Mouse (Mus musculus) brain, adult 2 months (tissue): ENCODE measurements at regions not wholly inside any gene's neighbourhood (a gene's known extent, or its start where the extent isn't known, plus 50 kb on each side); places are given as distances from the start of the nearest gene placed in this dataset.

Experiments
- DNase-seq: peaks from one replicate; pipeline ENCODE4 v3.0.0; 2011; ENCODE audit warnings: low read depth, low spot score

DNA sequence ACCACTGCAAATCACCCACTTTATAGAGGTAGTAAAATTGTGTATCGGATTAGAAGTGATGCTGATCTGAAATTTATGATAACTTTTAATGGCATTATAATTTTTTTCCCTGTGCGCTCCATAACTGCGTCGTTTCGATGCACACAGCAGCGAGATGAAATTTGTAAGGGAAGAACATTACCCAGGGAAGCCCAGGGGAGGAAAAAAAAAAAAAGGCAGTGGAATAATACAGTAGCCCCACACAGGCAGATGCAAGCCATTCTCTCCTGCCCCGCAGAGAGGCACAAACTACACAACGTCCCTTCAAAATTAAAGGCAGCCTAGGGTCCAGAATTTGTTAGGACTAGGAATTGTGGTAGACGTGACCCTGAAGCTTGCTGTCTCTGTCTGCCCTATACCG is 234.2 kb downstream of the Il20rb start:
- no peak for DNase-seq
